Mouse (Mus musculus): Measurements from ENCODE around the gene Mmp17. TPM values are rescaled to one million over a fixed set of nuclear protein-coding genes. Genes with fewer than 3 reads are reported as not detected.

Gene Mmp17
- polyA plus RNA-seq, 1 experiment from 2014 or later: 2.0 TPM

DNA sequence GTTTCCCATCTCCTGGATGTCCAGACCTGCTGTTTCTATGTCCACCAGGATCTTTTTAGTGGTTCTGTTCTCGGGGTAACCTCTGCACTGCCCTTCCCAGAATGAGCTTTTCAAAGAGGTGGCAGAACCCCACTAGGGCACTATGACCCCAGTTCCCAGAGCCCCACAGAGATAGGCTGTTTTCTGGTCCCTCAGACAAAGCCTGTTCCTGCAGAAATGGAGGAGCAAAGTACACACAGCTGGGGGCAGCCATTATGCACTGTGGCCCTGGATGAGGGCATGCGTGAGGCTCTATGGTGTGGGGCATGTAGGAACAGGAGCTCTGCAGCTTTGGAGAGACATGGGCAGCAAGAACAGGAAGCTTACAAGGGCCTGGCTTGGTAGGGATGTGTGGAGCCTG lies 32.0 kb upstream of the Mmp17 start:
- H3K4me2 ChIP-seq (replicated peaks; ENCODE audit: low read depth, low read length): no peak overlapping the region
- H3K27me3 ChIP-seq (ENCODE audit: control insufficient read depth, insufficient read depth, low read length): no peaks in the 10 kb centered on the region
- H3K27ac ChIP-seq (ENCODE audit: low read depth, low read length): no peak overlapping the region
- no peak for ATAC-seq (ENCODE audit: low FRiP score, low TSS enrichment)
- H3K4me1 ChIP-seq (ENCODE audit: control insufficient read depth, insufficient read depth, low read length): no peaks in the 10 kb centered on the region
- H3K9ac ChIP-seq (ENCODE audit: low read depth, low read length): no peak overlapping the region
- H3K9me3 ChIP-seq (ENCODE audit: control insufficient read depth, low read length): no peaks in the 10 kb centered on the region
- 98% methylated on average over 2 of the region's 2 CpGs for WGBS
- peaks cover 96% of the 10 kb centered on the region for H3K36me3 ChIP-seq (ENCODE audit: control insufficient read depth, insufficient read depth, low read length)
- H3K4me3 ChIP-seq (ENCODE audit: low read length): no peak overlapping the region

DNA sequence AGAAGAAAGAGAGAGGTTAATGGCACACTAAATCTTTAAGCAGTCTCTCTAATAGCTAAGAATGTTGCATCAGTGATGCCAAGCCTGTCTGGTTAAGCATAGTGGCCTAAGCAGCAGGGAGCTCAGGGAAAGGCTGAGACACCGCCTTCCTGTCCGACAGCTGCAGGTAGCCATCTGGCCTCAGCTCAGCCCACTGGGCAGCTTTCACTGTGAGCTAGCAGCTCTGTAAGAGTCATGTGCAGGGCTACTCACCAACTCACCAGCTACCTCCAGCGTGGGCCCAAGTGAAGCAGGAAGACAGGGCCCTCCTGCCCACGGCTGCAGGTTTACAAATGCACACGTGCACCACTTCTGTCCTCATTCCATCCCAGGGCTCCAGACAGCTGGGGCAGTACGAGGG lies 30.3 kb upstream of the Mmp17 start:
- Histone ChIP-seq H3K4me2 (replicated peaks; ENCODE audit: low read depth, low read length) (no peak overlapping the region), H3K9ac (ENCODE audit: low read depth, low read length) (no peak overlapping the region), H3K4me3 (ENCODE audit: low read length) (no peak overlapping the region), H3K9me3 (ENCODE audit: control insufficient read depth, low read length) (no peaks in the 10 kb centered on the region), H3K36me3 (ENCODE audit: control insufficient read depth, insufficient read depth, low read length) (peaks cover 94% of the 10 kb centered on the region), H3K27ac (ENCODE audit: low read depth, low read length) (no peak overlapping the region), H3K27me3 (ENCODE audit: control insufficient read depth, insufficient read depth, low read length) (no peaks in the 10 kb centered on the region), H3K4me1 (ENCODE audit: control insufficient read depth, insufficient read depth, low read length) (no peaks in the 10 kb centered on the region)
- no peak for ATAC-seq (ENCODE audit: low FRiP score, low TSS enrichment)
- WGBS: 98% methylated on average over 6 of the region's 6 CpGs

- Histone ChIP-seq H3K4me2 (replicated peaks; ENCODE audit: low read depth, low read length) (no peak overlapping the region), H3K36me3 (ENCODE audit: control insufficient read depth, insufficient read depth, low read length) (peaks cover 92% of the 10 kb centered on the region), H3K4me1 (ENCODE audit: control insufficient read depth, insufficient read depth, low read length) (no peaks in the 10 kb centered on the region), H3K4me3 (ENCODE audit: low read length) (no peak overlapping the region), H3K27me3 (ENCODE audit: control insufficient read depth, insufficient read depth, low read length) (no peaks in the 10 kb centered on the region), H3K9me3 (ENCODE audit: control insufficient read depth, low read length) (no peaks in the 10 kb centered on the region), H3K9ac (ENCODE audit: low read depth, low read length) (no peak overlapping the region), H3K27ac (ENCODE audit: low read depth, low read length) (no peak overlapping the region)
- ATAC-seq (ENCODE audit: low FRiP score, low TSS enrichment): no peak
- 82% methylated on average over 5 of the region's 5 CpGs for WGBS
Observed at GRCm38 (mm10) chr5:129558591-129558990, 25.4 kb upstream of the Mmp17 start.

DNA sequence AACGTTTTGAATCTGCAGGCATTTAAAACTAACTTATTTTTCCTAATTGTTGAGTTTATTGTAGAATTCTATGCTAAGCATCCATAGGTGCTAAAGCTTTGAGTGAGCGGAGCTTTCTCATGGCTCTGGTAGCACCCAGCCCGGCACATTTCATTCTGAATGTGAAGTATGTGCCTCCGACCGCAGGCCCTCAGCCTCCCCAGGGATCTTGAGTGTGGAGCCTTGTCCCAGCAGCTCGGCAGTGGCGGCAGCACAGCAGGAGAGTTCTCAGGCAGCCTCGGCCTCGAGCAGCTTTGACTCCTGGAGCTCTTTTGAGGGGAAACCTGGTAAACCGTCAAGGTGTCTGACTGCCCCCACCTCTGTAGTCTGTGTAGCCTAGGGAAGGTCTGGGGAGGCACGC lies 24.7 kb upstream of the Mmp17 start:
- Histone ChIP-seq H3K27me3 (ENCODE audit: control insufficient read depth, insufficient read depth, low read length) (no peaks in the 10 kb centered on the region), H3K27ac (ENCODE audit: low read depth, low read length) (no peak overlapping the region), H3K36me3 (ENCODE audit: control insufficient read depth, insufficient read depth, low read length) (peaks cover 92% of the 10 kb centered on the region), H3K4me3 (ENCODE audit: low read length) (no peak overlapping the region), H3K4me2 (replicated peaks; ENCODE audit: low read depth, low read length) (no peak overlapping the region), H3K4me1 (ENCODE audit: control insufficient read depth, insufficient read depth, low read length) (no peaks in the 10 kb centered on the region), H3K9ac (ENCODE audit: low read depth, low read length) (no peak overlapping the region), H3K9me3 (ENCODE audit: control insufficient read depth, low read length) (no peaks in the 10 kb centered on the region)
- WGBS: 82% methylated on average over 11 of the region's 11 CpGs
- ATAC-seq (ENCODE audit: low FRiP score, low TSS enrichment): no peak

DNA sequence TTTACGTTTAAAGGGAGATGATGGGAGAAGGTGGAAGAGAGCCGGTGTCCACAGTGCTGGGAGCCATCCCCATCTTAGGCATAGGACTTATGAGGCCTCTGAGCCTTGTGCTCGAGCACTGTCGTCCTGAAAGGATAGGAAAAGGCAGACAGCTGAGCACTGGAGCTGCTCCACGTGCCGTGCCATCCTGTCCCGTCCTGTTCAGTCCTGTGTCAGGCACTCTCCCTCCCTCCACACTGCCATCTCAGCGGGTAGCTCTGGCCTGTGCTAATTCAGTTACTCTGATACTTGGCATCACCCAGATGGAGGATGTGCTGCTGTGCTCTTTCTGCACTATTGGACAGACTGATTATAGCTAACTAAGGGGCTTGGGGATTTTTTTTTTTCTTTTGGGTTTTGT lies 21.6 kb upstream of the Mmp17 start:
- H3K27ac ChIP-seq (ENCODE audit: low read depth, low read length): no peak overlapping the region
- WGBS: 89% methylated on average over 8 of the region's 8 CpGs

GRCm38 (mm10) chr5:129568596-129568995 lies 15.4 kb upstream of the Mmp17 start:
- no peaks in the 10 kb centered on the region for H3K27me3 ChIP-seq (ENCODE audit: control insufficient read depth, insufficient read depth, low read length)
- no peak for ATAC-seq (ENCODE audit: low FRiP score, low TSS enrichment)
- no peaks in the 10 kb centered on the region for H3K9me3 ChIP-seq (ENCODE audit: control insufficient read depth, low read length)
- H3K36me3 ChIP-seq (ENCODE audit: control insufficient read depth, insufficient read depth, low read length): peaks cover 74% of the 10 kb centered on the region
- no peak overlapping the region for H3K9ac ChIP-seq (ENCODE audit: low read depth, low read length)
- no peak overlapping the region for H3K4me3 ChIP-seq (ENCODE audit: low read length)
- no peak overlapping the region for H3K4me2 ChIP-seq (replicated peaks; ENCODE audit: low read depth, low read length)
- 94% methylated on average over 4 of the region's 4 CpGs for WGBS
- no peak overlapping the region for H3K27ac ChIP-seq (ENCODE audit: low read depth, low read length)
- H3K4me1 ChIP-seq (ENCODE audit: control insufficient read depth, insufficient read depth, low read length): no peaks in the 10 kb centered on the region

More for the DNA sequence above, 21.6 kb upstream of the Mmp17 start:
- H3K4me3 ChIP-seq (ENCODE audit: low read length): no peak overlapping the region
- no peak for ATAC-seq (ENCODE audit: low FRiP score, low TSS enrichment)
- H3K36me3 ChIP-seq (ENCODE audit: control insufficient read depth, insufficient read depth, low read length): peaks cover 89% of the 10 kb centered on the region
- no peak overlapping the region for H3K9ac ChIP-seq (ENCODE audit: low read depth, low read length)
- H3K9me3 ChIP-seq (ENCODE audit: control insufficient read depth, low read length): no peaks in the 10 kb centered on the region
- no peaks in the 10 kb centered on the region for H3K4me1 ChIP-seq (ENCODE audit: control insufficient read depth, insufficient read depth, low read length)
- no peaks in the 10 kb centered on the region for H3K27me3 ChIP-seq (ENCODE audit: control insufficient read depth, insufficient read depth, low read length)
- no peak overlapping the region for H3K4me2 ChIP-seq (replicated peaks; ENCODE audit: low read depth, low read length)

DNA sequence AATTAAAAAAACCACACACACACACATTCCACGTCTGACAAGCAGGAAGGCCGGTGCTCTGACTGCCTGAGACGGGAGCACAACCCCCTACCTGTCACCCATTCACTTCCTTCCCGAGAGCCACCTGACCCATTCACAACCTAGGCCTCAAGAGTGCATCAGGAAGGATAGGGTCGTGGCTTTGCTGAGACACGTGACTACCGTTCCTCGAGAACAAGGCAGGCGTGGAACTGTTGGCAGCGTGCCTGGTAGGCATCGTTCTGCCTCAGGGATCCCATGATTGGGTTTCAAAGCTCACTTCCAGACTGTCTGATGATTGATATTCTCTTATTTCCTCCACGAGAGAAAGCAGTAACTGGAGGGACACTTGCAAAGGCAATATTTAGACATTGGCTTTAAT lies 5.8 kb upstream of the Mmp17 start:
- Histone ChIP-seq H3K9me3 (ENCODE audit: control insufficient read depth, low read length) (no peaks in the 10 kb centered on the region), H3K4me1 (ENCODE audit: control insufficient read depth, insufficient read depth, low read length) (no peaks in the 10 kb centered on the region), H3K4me3 (ENCODE audit: low read length) (no peak overlapping the region), H3K4me2 (replicated peaks; ENCODE audit: low read depth, low read length) (no peak overlapping the region), H3K36me3 (ENCODE audit: control insufficient read depth, insufficient read depth, low read length) (no peaks in the 10 kb centered on the region), H3K27ac (ENCODE audit: low read depth, low read length) (no peak overlapping the region), H3K27me3 (ENCODE audit: control insufficient read depth, insufficient read depth, low read length) (peaks cover 15% of the 10 kb centered on the region), H3K9ac (ENCODE audit: low read depth, low read length) (no peak overlapping the region)
- WGBS: 40% methylated on average over 12 of the region's 12 CpGs
- ATAC-seq (ENCODE audit: low FRiP score, low TSS enrichment): no peak

DNA sequence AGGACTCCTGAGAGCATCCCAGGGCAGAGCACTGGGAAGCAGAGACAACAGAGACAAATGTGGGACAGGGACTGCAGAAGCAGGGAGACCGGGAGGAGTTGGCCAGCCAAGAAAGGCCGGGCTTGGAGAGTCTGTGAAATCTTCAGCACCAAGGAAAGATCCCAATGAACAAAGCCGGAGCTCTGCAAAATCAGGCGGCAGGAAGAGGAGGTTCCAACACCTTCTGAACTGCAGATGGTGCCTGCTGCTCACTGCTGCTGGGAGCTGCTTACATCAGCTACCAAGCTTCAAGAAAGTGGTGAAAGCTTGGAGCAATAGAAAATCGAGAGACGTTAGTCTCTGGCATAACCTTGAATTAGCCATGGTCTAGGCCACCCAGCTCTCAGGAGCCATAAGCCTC lies 3.9 kb upstream of the Mmp17 start:
- no peak for ATAC-seq (ENCODE audit: low FRiP score, low TSS enrichment)
- H3K36me3 ChIP-seq (ENCODE audit: control insufficient read depth, insufficient read depth, low read length): no peaks in the 10 kb centered on the region
- H3K9ac ChIP-seq (ENCODE audit: low read depth, low read length): no peak overlapping the region
- 13% methylated on average over 6 of the region's 6 CpGs for WGBS
- peaks cover 24% of the 10 kb centered on the region for H3K27me3 ChIP-seq (ENCODE audit: control insufficient read depth, insufficient read depth, low read length)
- H3K4me2 ChIP-seq (replicated peaks; ENCODE audit: low read depth, low read length): no peak overlapping the region
- no peak overlapping the region for H3K27ac ChIP-seq (ENCODE audit: low read depth, low read length)
- no peak overlapping the region for H3K4me3 ChIP-seq (ENCODE audit: low read length)
- H3K4me1 ChIP-seq (ENCODE audit: control insufficient read depth, insufficient read depth, low read length): peaks cover 4% of the 10 kb centered on the region; the same call in 1 of the 2 replicates
- no peaks in the 10 kb centered on the region for H3K9me3 ChIP-seq (ENCODE audit: control insufficient read depth, low read length)

- ATAC-seq (ENCODE audit: low FRiP score, low TSS enrichment): no peak
- H3K4me1 ChIP-seq (ENCODE audit: control insufficient read depth, insufficient read depth, low read length): peaks cover 9% of the 10 kb centered on the region; the same call in 1 of the 2 replicates
- WGBS: 75% methylated on average over 9 of the region's 9 CpGs
Observed at GRCm38 (mm10) chr5:129580572-129580971, 3.4 kb upstream of the Mmp17 start.

More at GRCm38 (mm10) chr5:129580572-129580971, 3.4 kb upstream of the Mmp17 start:
- H3K27ac ChIP-seq (ENCODE audit: low read depth, low read length): no peak overlapping the region
- H3K4me3 ChIP-seq (ENCODE audit: low read length): no peak overlapping the region
- H3K4me2 ChIP-seq (replicated peaks; ENCODE audit: low read depth, low read length): no peak overlapping the region
- peaks cover 29% of the 10 kb centered on the region for H3K27me3 ChIP-seq (ENCODE audit: control insufficient read depth, insufficient read depth, low read length)
- H3K9ac ChIP-seq (ENCODE audit: low read depth, low read length): no peak overlapping the region
- H3K9me3 ChIP-seq (ENCODE audit: control insufficient read depth, low read length): no peaks in the 10 kb centered on the region
- H3K36me3 ChIP-seq (ENCODE audit: control insufficient read depth, insufficient read depth, low read length): no peaks in the 10 kb centered on the region

Measured in kidney, embryonic 14.5 days (tissue).